Mouse (Mus musculus) small intestine, adult 2 months (tissue): ENCODE data around the gene Senp5. TPM values are rescaled to one million over a fixed set of nuclear protein-coding genes. Genes with fewer than 3 reads are reported as not detected.

Experiments
- H3K27ac ChIP-seq: fragments of 200-500 bp; 2 replicates; pipeline ENCODE4 v1.5.1; 2012; ENCODE audit warnings: low read depth, low read length, control low read depth, inconsistent platforms; ENCODE audit not compliant: insufficient read depth
- H3K27me3 ChIP-seq: fragments of 200-500 bp; 2 replicates; pipeline ENCODE4 v1.6.1; 2012; ENCODE audit warnings: mild to moderate bottlenecking, moderate library complexity, low read length, inconsistent platforms; ENCODE audit not compliant: control insufficient read depth, insufficient read depth
- H3K36me3 ChIP-seq: fragments of 200-500 bp; 2 replicates; pipeline ENCODE4 v1.6.1; 2012; ENCODE audit warnings: mild to moderate bottlenecking, low read length, control low read depth, inconsistent platforms; ENCODE audit not compliant: control insufficient read depth, insufficient read depth
- H3K4me1 ChIP-seq: fragments of 200-500 bp; 2 replicates; pipeline ENCODE4 v1.6.1; 2012; ENCODE audit warnings: low read length, inconsistent platforms, mixed read lengths; ENCODE audit not compliant: control insufficient read depth, insufficient read depth, insufficient read length
- H3K4me3 ChIP-seq: fragments of 200-500 bp; 2 replicates; pipeline ENCODE4 v1.5.1; 2012; ENCODE audit warnings: low read depth, mild to moderate bottlenecking, control low read depth, inconsistent platforms, low read length, moderate library complexity
- CTCF ChIP-seq: fragments of 200-500 bp; IDR thresholded peaks from 2 replicates; pipeline ENCODE4 v1.5.1; 2012; ENCODE audit warnings: low read depth, mild to moderate bottlenecking, control low read depth, inconsistent platforms, low read length, moderate library complexity, mixed read lengths; ENCODE audit not compliant: insufficient replicate concordance, insufficient read length; ENCODE audit errors: extremely low read depth
- POLR2A ChIP-seq: fragments of 200-500 bp; IDR thresholded peaks from 2 replicates; pipeline ENCODE4 v1.6.1; 2012; ENCODE audit warnings: low read depth, mild to moderate bottlenecking, control low read depth, inconsistent platforms, low read length, moderate library complexity
- WGBS: fragments of 180-500 bp; shearing (Covaris S2); methylation state at CpG from one replicate; pipeline ENCODE4 v1.1.7; 2018; 5-methylcytosine and 5-hydroxymethylcytosine counted together
- polyA plus RNA-seq: library from polyadenylated mRNA; depleted of rRNA; stranded (reverse); fragments of >200 nt; gene quantifications from 2 replicates; pipeline ENCODE4 v1.2.3, GENCODE M21; 2012; rRNA removed

Gene Senp5
- polyA plus RNA-seq, 1 experiment = 2.0 TPM

DNA sequence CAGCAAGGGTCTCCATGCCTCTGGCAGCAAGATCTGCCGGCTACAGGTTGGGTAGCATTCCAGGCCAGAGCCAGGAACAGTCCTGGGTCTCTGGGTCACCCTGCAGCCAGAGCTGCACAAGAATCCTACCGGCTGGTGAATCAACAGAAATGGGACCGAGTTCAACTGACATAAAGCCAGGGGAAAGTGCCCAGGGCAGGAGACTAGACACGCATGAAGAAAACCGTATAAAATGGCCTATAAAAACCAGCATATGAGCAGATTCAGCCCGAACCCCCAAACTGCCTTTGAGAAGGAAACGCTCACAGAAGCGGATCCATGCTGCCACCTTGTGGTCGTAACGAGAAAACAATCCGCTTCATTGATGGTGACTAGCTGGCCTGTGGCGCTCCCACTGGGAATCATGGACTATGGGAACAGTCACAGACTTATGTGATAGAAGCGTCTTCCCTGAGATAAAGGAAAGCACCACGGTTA, 84.8 kb downstream of the Senp5 start:
- Histone ChIP-seq H3K4me1 (peaks cover 3% of the 10 kb centered on the region; the same call in 1 of the 2 replicates), H3K27me3 (no peaks in the 10 kb centered on the region), H3K36me3 (no peaks in the 10 kb centered on the region), H3K27ac (no peak overlapping the region), H3K4me3 (peak overlapping the region; percentile 19; the same call in 1 of the 2 replicates)
- TF ChIP-seq CTCF (peak; percentile 89; the same call in 1 of the 2 replicates), POLR2A (no peak)
- 3% methylated on average over 14 of the region's 14 CpGs for WGBS

GRCm38 (mm10) chr16:31917776-31918175, 85.3 kb downstream of the Senp5 start:
- WGBS = 26% methylated on average over 11 of the region's 11 CpGs

DNA sequence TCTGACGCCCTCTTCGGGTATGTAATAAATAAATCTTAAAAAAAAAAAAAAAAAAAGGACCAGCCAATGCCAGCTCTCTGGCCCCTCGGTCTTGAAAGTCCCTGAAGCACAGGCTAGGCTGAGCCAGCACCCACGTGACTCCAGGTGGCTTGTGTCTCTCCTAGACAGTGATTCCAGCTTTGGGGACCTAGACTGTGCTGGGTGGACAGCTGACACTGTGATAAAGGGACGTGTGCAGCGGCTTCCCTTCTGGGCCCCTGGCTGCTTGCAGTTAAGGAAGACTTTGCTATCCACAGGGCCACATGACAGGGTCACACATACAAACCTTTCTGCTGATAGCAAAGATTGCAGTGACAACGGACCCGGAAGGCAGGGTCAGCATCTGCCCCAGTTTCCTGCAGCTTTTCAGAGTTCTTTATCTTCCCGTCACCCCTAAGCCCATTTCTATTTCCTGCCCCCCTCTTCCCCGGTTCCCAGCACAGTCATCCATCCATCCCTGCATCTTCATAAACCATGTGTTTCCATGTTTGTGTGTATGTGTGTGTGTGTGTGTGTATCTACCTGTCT, 92.7 kb downstream of the Senp5 start:
- no peak overlapping the region for H3K27ac ChIP-seq

More at GRCm38 (mm10) chr16:31917776-31918175, 85.3 kb downstream of the Senp5 start:
- H3K27me3 ChIP-seq = no peaks in the 10 kb centered on the region
- no peak overlapping the region; the same call in 1 of the 2 replicates for H3K4me3 ChIP-seq
- peaks cover 3% of the 10 kb centered on the region; the same call in 1 of the 2 replicates for H3K4me1 ChIP-seq
- H3K36me3 ChIP-seq = no peaks in the 10 kb centered on the region
- no peak overlapping the region for H3K27ac ChIP-seq
- TF ChIP-seq CTCF (no peak), POLR2A (no peak)

More for the DNA sequence above, 92.7 kb downstream of the Senp5 start:
- peaks cover 10% of the 10 kb centered on the region for H3K4me1 ChIP-seq
- H3K36me3 ChIP-seq = no peaks in the 10 kb centered on the region
- H3K4me3 ChIP-seq = no peak overlapping the region
- TF ChIP-seq POLR2A (no peak), CTCF (no peak)
- 33% methylated on average over 10 of the region's 10 CpGs for WGBS
- no peaks in the 10 kb centered on the region for H3K27me3 ChIP-seq

Other genes starting within 250 kb of the Senp5 start
- gene Meltf, start 124.5 kb downstream of the Senp5 start, polyA plus RNA-seq = 0.05 TPM in 1 of 2 replicates, not detected in the other
- gene Pigz, start 69.4 kb downstream of the Senp5 start, polyA plus RNA-seq = 1.6 and 2.7 TPM in 2 replicates
- 117 and 179 TPM in 2 replicates for gene 0610012G03Rik, start 54.8 kb downstream of the Senp5 start, polyA plus RNA-seq
- 0.36 and 0.99 TPM in 2 replicates for gene Ncbp2, start 54.8 kb downstream of the Senp5 start, polyA plus RNA-seq
- 7.4 and 16.1 TPM in 2 replicates for gene Pak2, start 76.1 kb upstream of the Senp5 start, polyA plus RNA-seq
- gene Pigx, start 96.5 kb upstream of the Senp5 start, polyA plus RNA-seq = 14.6 and 32.5 TPM in 2 replicates
- gene Cep19, start 96.5 kb upstream of the Senp5 start, polyA plus RNA-seq = 5.6 and 10.2 TPM in 2 replicates
- gene Nrros, start 162.3 kb upstream of the Senp5 start, polyA plus RNA-seq = 5.3 and 6.7 TPM in 2 replicates
- not detected in 2 replicates for gene Bex6, start 176.5 kb upstream of the Senp5 start, polyA plus RNA-seq
- gene Fbxo45, start 243.9 kb upstream of the Senp5 start, polyA plus RNA-seq = 1.5 and 2.4 TPM in 2 replicates
- gene Wdr53, start 243.9 kb upstream of the Senp5 start, polyA plus RNA-seq = 0.53 and 1.5 TPM in 2 replicates